Mouse (Mus musculus) forebrain, embryonic 11.5 days (tissue): ENCODE data around the gene Pcf11. TPM values are rescaled to one million over a fixed set of nuclear protein-coding genes. Genes with fewer than 3 reads are reported as not detected.
A peak's percentile ranks its signal among the peaks of the same experiment; 100 is the strongest.

Experiments used
- ATAC-seq: fragments of 200-750 bp; cut with Nextera tagmentation; replicated peaks from 2 replicates; pipeline ENCODE4 v1.8.0; 2017; ENCODE audit warnings: moderate TSS enrichment; ENCODE audit not compliant: low FRiP score
- DNase-seq: peaks from one replicate; pipeline ENCODE4 v3.0.0-alpha.2; 2017; ENCODE audit warnings: low spot score
- H3K27ac ChIP-seq: fragments of 300-500 bp; sonication (generic); 2 replicates; pipeline ENCODE4 v1.5.1; 2014; ENCODE audit warnings: low read depth, low read length
- H3K27me3 ChIP-seq: fragments of 300-500 bp; sonication (generic); 2 replicates; pipeline ENCODE4 v1.6.1; 2014; ENCODE audit warnings: mild to moderate bottlenecking, low read length, mixed read lengths; ENCODE audit not compliant: control insufficient read depth, insufficient read depth
- H3K36me3 ChIP-seq: fragments of 300-500 bp; sonication (generic); 2 replicates; pipeline ENCODE4 v1.6.1; 2014; ENCODE audit warnings: mild to moderate bottlenecking, low read length, moderate library complexity, mixed read lengths; ENCODE audit not compliant: control insufficient read depth, insufficient read depth
- H3K4me1 ChIP-seq: fragments of 300-500 bp; sonication (generic); replicated peaks from 2 replicates; pipeline ENCODE4 v1.6.1; 2014; ENCODE audit warnings: low read length, mixed read lengths; ENCODE audit not compliant: control insufficient read depth, insufficient read depth
- H3K4me2 ChIP-seq: fragments of 300-500 bp; sonication (generic); 2 replicates; pipeline ENCODE4 v1.6.1; 2014; ENCODE audit warnings: low read depth, mild to moderate bottlenecking, low read length, moderate library complexity, mixed read lengths; ENCODE audit not compliant: severe bottlenecking
- H3K4me3 ChIP-seq: fragments of 300-500 bp; sonication (generic); 2 replicates; pipeline ENCODE4 v1.5.1; 2014; ENCODE audit warnings: low read depth, low read length
- H3K9ac ChIP-seq: fragments of 300-500 bp; sonication (generic); 2 replicates; pipeline ENCODE4 v1.6.1; 2014; ENCODE audit warnings: low read length
- H3K9me3 ChIP-seq: fragments of 300-500 bp; sonication (generic); 2 replicates; pipeline ENCODE4 v1.6.1; 2016; ENCODE audit warnings: low read length, mixed read lengths; ENCODE audit not compliant: control insufficient read depth
- WGBS: fragments of 180-500 bp; shearing (Covaris S2); extraction: QIAGEN DNeasy Blood & Tissue Kit; methylation state at CpG from one replicate; pipeline ENCODE4 v1.1.7; 2014; 5-methylcytosine and 5-hydroxymethylcytosine counted together
- polyA plus RNA-seq: library from polyadenylated mRNA; unstranded; fragments of >200 nt; fragmentation: Nextera tagmentation; extraction: Ambion mirVana; gene quantifications from 2 replicates; pipeline ENCODE4 v1.2.1, GENCODE M21; 2014

The Pcf11 gene
- polyA plus RNA-seq, 1 experiment from 2014 or later, result 26.0 TPM

- DNase-seq, result no peak
- Histone ChIP-seq H3K27ac (no peak overlapping the region), H3K4me2 (no peak overlapping the region), H3K36me3 (peaks cover 27% of the 10 kb centered on the region), H3K4me1 (no peaks in the 10 kb centered on the region), H3K9me3 (no peaks in the 10 kb centered on the region), H3K4me3 (no peak overlapping the region), H3K9ac (no peak overlapping the region), H3K27me3 (no peaks in the 10 kb centered on the region)
- 0 out of 2 replicates have a peak, but pooled peaks have one; percentile 21 for ATAC-seq
- WGBS, result 83% methylated on average over 2 of the region's 2 CpGs
Measured at GRCm38 (mm10) chr7:92656386-92656785, 13.3 kb downstream of the Pcf11 start.

GRCm38 (mm10) chr7:92653329-92653728 lies 16.4 kb downstream of the Pcf11 start:
- no peak overlapping the region for H3K4me3 ChIP-seq
- no peaks in the 10 kb centered on the region for H3K27me3 ChIP-seq
- no peaks in the 10 kb centered on the region for H3K4me1 ChIP-seq
- H3K9me3 ChIP-seq, result no peaks in the 10 kb centered on the region
- no peak overlapping the region for H3K9ac ChIP-seq
- 94% methylated on average over 1 of the region's 1 CpGs for WGBS
- ATAC-seq (no peak), DNase-seq (no peak)
- peaks cover 15% of the 10 kb centered on the region for H3K36me3 ChIP-seq
- no peak overlapping the region for H3K4me2 ChIP-seq
- H3K27ac ChIP-seq, result no peak overlapping the region

- H3K36me3 ChIP-seq, result no peaks in the 10 kb centered on the region; the same call in 1 of the 2 replicates
- no peak for ATAC-seq
Measured at GRCm38 (mm10) chr7:92647790-92648189, 21.9 kb downstream of the Pcf11 start.

GRCm38 (mm10) chr7:92642358-92642757 lies 27.4 kb downstream of the Pcf11 start:
- H3K4me3 ChIP-seq, result no peak overlapping the region
- no peak overlapping the region for H3K4me2 ChIP-seq
- H3K4me1 ChIP-seq, result peaks cover 2% of the 10 kb centered on the region; the same call in 1 of the 2 replicates
- no peaks in the 10 kb centered on the region; the same call in 1 of the 2 replicates for H3K36me3 ChIP-seq
- no peaks in the 10 kb centered on the region for H3K9me3 ChIP-seq
- H3K9ac ChIP-seq, result no peak overlapping the region
- H3K27me3 ChIP-seq, result no peaks in the 10 kb centered on the region
- H3K27ac ChIP-seq, result no peak overlapping the region
- ATAC-seq (no peak), DNase-seq (no peak)

More at GRCm38 (mm10) chr7:92647790-92648189, 21.9 kb downstream of the Pcf11 start:
- DNase-seq, result no peak
- 88% methylated on average over 7 of the region's 7 CpGs for WGBS
- Histone ChIP-seq H3K4me1 (no peaks in the 10 kb centered on the region; the same call in 1 of the 2 replicates), H3K9ac (no peak overlapping the region), H3K4me3 (no peak overlapping the region), H3K27ac (no peak overlapping the region), H3K9me3 (no peaks in the 10 kb centered on the region), H3K4me2 (no peak overlapping the region), H3K27me3 (no peaks in the 10 kb centered on the region)

- Histone ChIP-seq H3K27ac (no peak overlapping the region), H3K9ac (no peak overlapping the region), H3K4me3 (peak overlapping the region; percentile 68), H3K36me3 (no peaks in the 10 kb centered on the region; the same call in 1 of the 2 replicates), H3K27me3 (no peaks in the 10 kb centered on the region), H3K4me1 (peaks cover 4% of the 10 kb centered on the region; the same call in 1 of the 2 replicates), H3K4me2 (peak overlapping the region; percentile 71; the same call in 1 of the 2 replicates), H3K9me3 (no peaks in the 10 kb centered on the region)
- DNase-seq (no peak), ATAC-seq (no peak)
- 90% methylated on average over 5 of the region's 5 CpGs for WGBS
Measured at GRCm38 (mm10) chr7:92638050-92638449, 31.7 kb downstream of the Pcf11 start.

GRCm38 (mm10) chr7:92637021-92637625 lies 32.6 kb downstream of the Pcf11 start, which contains the start of gene Ankrd42:
Ankrd42 (minus strand) TSS chr7:92637142.
- Histone ChIP-seq H3K9me3 (no peaks in the 10 kb centered on the region), H3K4me2 (peak within 1 kb of the TSS; percentile 94), H3K36me3 (no peaks in the 10 kb centered on the region), H3K4me1 (peaks cover 4% of the 10 kb centered on the region; the same call in 1 of the 2 replicates), H3K27ac (no peak within 1 kb of the TSS), H3K9ac (peak within 1 kb of the TSS; percentile 73), H3K27me3 (no peaks in the 10 kb centered on the region), H3K4me3 (peak within 1 kb of the TSS; percentile 68)
- peak; percentile 93 for DNase-seq
- under 1% methylated on average over 44 of the region's 44 CpGs for WGBS
- peak; percentile 98 for ATAC-seq

- H3K27ac ChIP-seq, result no peak overlapping the region
- ATAC-seq (peak; percentile 78), DNase-seq (peak; percentile 64)
- H3K4me3 ChIP-seq, result peak overlapping the region; percentile 68
- no peaks in the 10 kb centered on the region for H3K9me3 ChIP-seq
- H3K27me3 ChIP-seq, result no peaks in the 10 kb centered on the region
- 1% methylated on average over 47 of the region's 49 CpGs for WGBS
- peak overlapping the region; percentile 94 for H3K4me2 ChIP-seq
- H3K36me3 ChIP-seq, result no peaks in the 10 kb centered on the region
- H3K9ac ChIP-seq, result peak overlapping the region; percentile 73
- peaks cover 4% of the 10 kb centered on the region; the same call in 1 of the 2 replicates for H3K4me1 ChIP-seq
Measured at GRCm38 (mm10) chr7:92636295-92637011, 33.3 kb downstream of the Pcf11 start.

GRCm38 (mm10) chr7:92630167-92630566 lies 39.6 kb downstream of the Pcf11 start:
- ATAC-seq (no peak), DNase-seq (no peak)
- H3K27me3 ChIP-seq, result no peaks in the 10 kb centered on the region
- H3K4me3 ChIP-seq, result no peak overlapping the region
- H3K36me3 ChIP-seq, result no peaks in the 10 kb centered on the region
- H3K4me2 ChIP-seq, result no peak overlapping the region
- H3K9me3 ChIP-seq, result no peaks in the 10 kb centered on the region
- 41% methylated on average over 2 of the region's 2 CpGs for WGBS
- H3K9ac ChIP-seq, result no peak overlapping the region
- H3K4me1 ChIP-seq, result no peaks in the 10 kb centered on the region
- H3K27ac ChIP-seq, result no peak overlapping the region
